Mouse (Mus musculus): Measurements from ENCODE around the gene Pigv. TPM values are rescaled to one million over a fixed set of nuclear protein-coding genes. Genes with fewer than 3 reads are reported as not detected.
"Not testable (repeated sequence)": the region's sequence is repeated elsewhere in the genome, so short reads cannot be mapped to it uniquely, and the experiment has no call there.

Pigv gene
- polyA plus RNA-seq, 1 experiment, result not detected

DNA sequence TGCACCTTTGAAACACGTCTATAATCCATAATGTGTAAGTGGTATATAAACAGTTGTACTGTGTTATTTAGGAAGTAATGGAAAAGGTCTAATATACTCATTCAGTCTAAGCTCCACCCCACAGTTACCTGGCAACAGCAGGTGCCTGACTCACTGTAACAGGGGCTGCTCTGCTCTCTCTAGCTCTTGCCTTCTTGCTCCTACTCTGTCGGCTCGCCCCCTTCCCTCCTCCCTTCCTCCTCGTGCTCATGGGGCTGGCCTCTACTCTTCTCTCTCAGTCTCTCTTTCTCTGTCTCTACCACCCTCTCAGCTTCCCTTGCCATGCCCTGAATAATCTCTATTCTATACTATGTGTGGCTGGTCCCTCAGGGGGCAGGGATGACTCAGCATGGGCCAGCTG lies 15.4 kb downstream of the Pigv start:
- Histone ChIP-seq H3K4me3 (ENCODE audit: insufficient read depth, low read depth, low read length) (no peak overlapping the region), H3K27ac (ENCODE audit: insufficient read depth, low read depth, low read length) (no peak overlapping the region), H3K4me1 (ENCODE audit: control insufficient read depth, insufficient read depth, low read length) (peaks cover 16% of the 10 kb centered on the region)
- TF ChIP-seq CTCF (IDR thresholded peaks at IDR 0.05; ENCODE audit: insufficient read depth, low read depth, low read length) (no peak), POLR2A (IDR thresholded peaks at IDR 0.05; ENCODE audit: insufficient read depth, low read depth, low read length) (no peak)
- 23% methylated on average over 4 of the region's 4 CpGs for WGBS

DNA sequence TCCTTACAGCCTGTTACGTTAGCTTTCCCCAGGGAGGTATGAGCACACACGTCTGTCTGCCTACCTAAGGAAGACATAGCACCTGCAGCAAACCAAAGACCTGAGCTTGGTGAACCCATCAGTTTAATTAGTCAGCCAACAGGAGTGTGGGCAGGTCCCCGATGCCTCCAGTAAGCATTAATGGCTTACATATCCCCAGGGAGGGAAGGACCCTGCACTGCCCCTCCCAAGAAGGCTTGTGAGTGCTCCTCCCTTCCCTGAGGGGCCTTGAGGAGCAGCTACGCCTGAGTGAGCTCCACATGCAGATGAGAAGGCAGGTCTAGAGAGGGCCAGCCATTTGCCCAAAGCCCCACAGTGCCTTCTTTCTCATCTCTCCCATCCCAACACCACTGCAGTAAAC lies 16.2 kb downstream of the Pigv start:
- Histone ChIP-seq H3K4me3 (ENCODE audit: insufficient read depth, low read depth, low read length) (no peak overlapping the region), H3K4me1 (ENCODE audit: control insufficient read depth, insufficient read depth, low read length) (peaks cover 16% of the 10 kb centered on the region), H3K27ac (ENCODE audit: insufficient read depth, low read depth, low read length) (no peak overlapping the region)
- TF ChIP-seq CTCF (IDR thresholded peaks at IDR 0.05; ENCODE audit: insufficient read depth, low read depth, low read length), result no peak
- TF ChIP-seq POLR2A (IDR thresholded peaks at IDR 0.05; ENCODE audit: insufficient read depth, low read depth, low read length), result no peak
- WGBS, result 77% methylated on average over 4 of the region's 4 CpGs

DNA sequence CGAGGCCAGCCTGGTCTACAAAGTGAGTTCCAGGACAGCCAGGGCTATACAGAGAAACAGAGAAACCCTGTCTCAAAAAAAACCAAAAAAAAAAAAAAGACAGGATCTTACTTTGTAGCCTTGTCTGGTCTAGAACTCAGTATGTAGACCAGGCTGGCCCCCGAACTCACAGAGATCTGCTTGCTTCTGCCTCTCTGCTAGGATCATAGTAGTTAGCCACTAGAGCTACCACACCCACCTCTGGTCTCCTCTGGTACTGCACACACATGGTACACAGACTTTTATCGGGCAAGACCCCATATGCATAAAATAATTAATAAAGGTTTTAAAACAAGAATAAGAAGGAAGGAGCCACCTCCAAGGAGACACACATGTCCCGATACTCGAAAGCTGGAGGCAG lies 18.4 kb downstream of the Pigv start:
- H3K4me3 ChIP-seq (ENCODE audit: insufficient read depth, low read depth, low read length); H3K4me1 ChIP-seq (ENCODE audit: control insufficient read depth, insufficient read depth, low read length); H3K27ac ChIP-seq (ENCODE audit: insufficient read depth, low read depth, low read length): not testable (repeated sequence)
- WGBS, result 98% methylated on average over 5 of the region's 5 CpGs

DNA sequence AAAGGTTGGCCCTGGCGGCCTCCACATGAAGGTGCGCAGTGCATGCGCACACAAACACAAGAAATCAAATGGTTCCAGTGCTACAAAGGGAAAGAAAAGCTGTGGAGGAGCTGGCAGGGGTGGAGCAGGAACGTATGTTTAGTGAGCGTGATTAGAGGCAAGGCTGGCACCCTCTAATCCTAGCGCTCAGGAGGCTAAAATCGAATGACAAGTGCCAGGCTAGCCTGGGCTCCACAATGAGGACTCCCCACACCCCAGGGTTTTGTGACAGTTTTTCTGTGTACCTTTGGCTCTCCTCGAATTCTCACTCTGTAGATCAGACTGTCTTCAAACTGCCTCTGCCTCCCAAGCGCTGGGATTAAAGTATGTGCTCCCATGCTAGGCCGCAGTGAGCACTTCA lies 19.7 kb downstream of the Pigv start:
- TF ChIP-seq CTCF (IDR thresholded peaks at IDR 0.05; ENCODE audit: insufficient read depth, low read depth, low read length), result no peak
- no peak for TF ChIP-seq POLR2A (IDR thresholded peaks at IDR 0.05; ENCODE audit: insufficient read depth, low read depth, low read length)
- H3K4me1 ChIP-seq (ENCODE audit: control insufficient read depth, insufficient read depth, low read length), result peaks cover 3% of the 10 kb centered on the region; the same call in 1 of the 2 replicates
- H3K27ac ChIP-seq (ENCODE audit: insufficient read depth, low read depth, low read length), result no peak overlapping the region
- WGBS, result 65% methylated on average over 10 of the region's 10 CpGs
- no peak overlapping the region for H3K4me3 ChIP-seq (ENCODE audit: insufficient read depth, low read depth, low read length)

DNA sequence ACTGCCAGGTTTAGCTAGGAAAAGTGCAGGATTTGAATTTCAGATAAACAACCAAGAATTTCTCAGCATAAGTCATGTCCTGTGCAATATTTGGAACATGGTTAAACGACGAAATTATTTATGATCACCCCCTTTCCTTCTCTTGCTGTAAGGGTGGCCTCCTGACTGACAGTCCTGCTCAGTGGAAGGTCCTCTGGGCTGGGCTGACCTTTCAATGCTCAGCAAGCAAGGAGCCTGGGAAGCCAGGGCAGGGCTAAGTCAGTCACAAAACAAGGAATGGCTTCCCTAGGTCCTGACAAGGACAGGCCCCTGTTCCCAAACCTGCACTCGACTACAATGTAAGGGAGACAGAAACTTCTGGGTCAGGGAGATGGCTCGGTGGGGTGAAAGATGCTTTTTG lies 20.5 kb downstream of the Pigv start:
- Histone ChIP-seq H3K4me1 (ENCODE audit: control insufficient read depth, insufficient read depth, low read length) (peaks cover 3% of the 10 kb centered on the region; the same call in 1 of the 2 replicates), H3K4me3 (ENCODE audit: insufficient read depth, low read depth, low read length) (no peak overlapping the region), H3K27ac (ENCODE audit: insufficient read depth, low read depth, low read length) (no peak overlapping the region)
- TF ChIP-seq POLR2A (IDR thresholded peaks at IDR 0.05; ENCODE audit: insufficient read depth, low read depth, low read length), result no peak
- TF ChIP-seq CTCF (IDR thresholded peaks at IDR 0.05; ENCODE audit: insufficient read depth, low read depth, low read length), result no peak
- 79% methylated on average over 4 of the region's 4 CpGs for WGBS

DNA sequence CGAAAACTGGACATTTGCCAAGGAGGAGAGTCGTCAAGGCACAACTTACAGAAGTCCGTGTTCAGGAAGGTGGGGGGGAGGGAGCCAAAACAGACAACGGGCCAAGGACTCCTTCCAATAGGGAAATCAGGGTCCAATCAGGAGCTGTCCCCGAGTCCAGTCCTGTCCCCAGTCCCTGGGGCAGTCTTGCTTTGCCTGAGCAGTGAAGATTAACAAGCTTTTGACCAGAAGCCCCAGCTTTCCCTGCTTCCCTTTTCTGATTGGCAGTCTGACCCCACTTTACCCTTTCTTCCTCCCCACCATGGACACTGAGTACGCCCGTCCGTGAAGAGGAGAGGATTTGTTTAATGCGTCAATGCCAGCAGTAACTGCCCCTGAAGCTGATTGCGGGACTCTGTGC lies 21.0 kb downstream of the Pigv start:
- Histone ChIP-seq H3K27ac (ENCODE audit: insufficient read depth, low read depth, low read length) (no peak overlapping the region), H3K4me1 (ENCODE audit: control insufficient read depth, insufficient read depth, low read length) (peaks cover 3% of the 10 kb centered on the region; the same call in 1 of the 2 replicates), H3K4me3 (ENCODE audit: insufficient read depth, low read depth, low read length) (no peak overlapping the region)
- no peak for TF ChIP-seq CTCF (IDR thresholded peaks at IDR 0.05; ENCODE audit: insufficient read depth, low read depth, low read length)
- TF ChIP-seq POLR2A (IDR thresholded peaks at IDR 0.05; ENCODE audit: insufficient read depth, low read depth, low read length), result no peak
- 61% methylated on average over 10 of the region's 10 CpGs for WGBS

DNA sequence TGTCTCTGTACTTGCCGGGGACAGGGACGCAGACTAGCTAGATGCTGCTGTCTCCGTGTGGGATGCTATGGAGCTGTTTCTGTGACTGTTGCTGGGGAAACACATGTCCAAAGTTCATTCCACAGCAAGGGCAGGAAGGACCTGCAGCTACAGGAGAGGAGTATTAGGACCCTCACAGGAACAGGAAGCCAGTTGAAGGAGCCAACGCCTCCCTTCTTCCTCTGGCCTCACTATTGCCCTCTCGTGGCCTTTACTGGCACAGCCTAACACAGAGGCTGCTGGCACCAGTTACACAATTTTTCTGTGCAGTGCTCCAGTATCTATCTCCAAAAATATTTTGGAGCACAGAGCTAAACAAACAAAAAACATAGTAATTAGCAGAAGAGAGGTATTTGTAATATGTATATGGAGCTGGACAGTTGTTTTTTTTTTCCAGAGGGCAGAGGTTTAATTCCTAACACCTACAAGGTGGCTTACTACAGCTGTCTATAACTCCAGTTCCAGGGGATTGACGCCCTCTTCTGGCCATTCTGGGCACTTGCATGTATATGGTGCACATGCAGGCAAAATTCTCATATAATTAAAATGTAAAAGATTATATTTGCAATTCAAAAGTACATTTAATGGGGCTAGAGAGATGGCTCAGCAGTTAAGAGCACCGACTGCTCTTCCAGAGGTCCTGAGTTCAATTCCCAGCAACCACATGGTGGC lies 22.3 kb downstream of the Pigv start, which contains the start of gene Zdhhc18:
Gene Zdhhc18, minus strand, starts transcription at position 166 of the 711 bp plus-strand sequence.
- 31% methylated on average over 7 of the region's 7 CpGs for WGBS
- no peak within 1 kb of the TSS for H3K27ac ChIP-seq (ENCODE audit: insufficient read depth, low read depth, low read length)
- peak; percentile 60 for TF ChIP-seq CTCF (IDR thresholded peaks at IDR 0.05; ENCODE audit: insufficient read depth, low read depth, low read length)
- TF ChIP-seq POLR2A (IDR thresholded peaks at IDR 0.05; ENCODE audit: insufficient read depth, low read depth, low read length), result no peak
- H3K4me3 ChIP-seq (ENCODE audit: insufficient read depth, low read depth, low read length), result peak within 1 kb of the TSS; percentile 31
- peaks cover 3% of the 10 kb centered on the region; the same call in 1 of the 2 replicates for H3K4me1 ChIP-seq (ENCODE audit: control insufficient read depth, insufficient read depth, low read length)

DNA sequence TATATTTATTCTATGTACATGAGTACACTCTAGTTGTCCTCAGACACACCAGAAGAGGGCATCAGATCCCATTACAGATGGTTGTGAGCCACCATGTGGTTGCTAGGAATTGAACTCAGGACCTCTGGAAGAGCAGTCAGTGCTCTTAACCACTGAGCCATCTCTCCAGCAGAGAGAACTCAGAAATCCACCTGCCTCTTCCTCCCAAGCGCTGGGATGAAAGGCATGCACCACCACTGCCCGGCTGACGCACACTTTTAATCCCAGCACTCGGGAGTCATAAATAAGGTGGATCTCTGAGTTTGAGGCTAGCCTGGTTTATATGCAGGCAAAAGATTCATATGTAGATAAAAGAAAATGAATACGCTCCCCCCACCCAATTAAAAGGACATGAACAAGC lies 23.0 kb downstream of the Pigv start:
- H3K4me1 ChIP-seq (ENCODE audit: control insufficient read depth, insufficient read depth, low read length); H3K4me3 ChIP-seq (ENCODE audit: insufficient read depth, low read depth, low read length); H3K27ac ChIP-seq (ENCODE audit: insufficient read depth, low read depth, low read length): not testable (repeated sequence)
- WGBS, result 85% methylated on average over 5 of the region's 5 CpGs

DNA sequence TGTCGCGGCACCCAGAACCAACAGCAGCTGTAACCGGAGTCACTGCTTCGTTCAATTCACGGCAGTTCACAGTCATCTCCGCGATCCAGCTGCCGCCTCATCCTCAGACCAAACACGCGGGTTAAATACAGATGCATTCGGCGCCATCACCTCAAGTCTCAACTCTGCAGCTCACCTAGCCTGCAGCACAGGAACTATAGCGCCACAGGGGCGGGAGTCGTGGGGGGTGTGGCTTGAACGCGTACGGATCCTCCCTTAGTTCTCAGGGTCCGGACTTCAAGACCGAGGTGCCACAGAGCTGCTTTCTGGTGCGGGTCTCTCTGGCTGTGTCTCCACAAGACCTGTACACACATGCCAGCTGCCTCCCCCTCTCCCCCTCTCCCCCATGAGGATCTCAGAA lies 26.8 kb downstream of the Pigv start:
- no peak overlapping the region for H3K27ac ChIP-seq (ENCODE audit: insufficient read depth, low read depth, low read length)
- TF ChIP-seq CTCF (IDR thresholded peaks at IDR 0.05; ENCODE audit: insufficient read depth, low read depth, low read length) (no peak), POLR2A (IDR thresholded peaks at IDR 0.05; ENCODE audit: insufficient read depth, low read depth, low read length) (no peak)
- H3K4me1 ChIP-seq (ENCODE audit: control insufficient read depth, insufficient read depth, low read length), result peaks cover 3% of the 10 kb centered on the region; the same call in 1 of the 2 replicates
- 48% methylated on average over 21 of the region's 21 CpGs for WGBS
- H3K4me3 ChIP-seq (ENCODE audit: insufficient read depth, low read depth, low read length), result no peak overlapping the region

DNA sequence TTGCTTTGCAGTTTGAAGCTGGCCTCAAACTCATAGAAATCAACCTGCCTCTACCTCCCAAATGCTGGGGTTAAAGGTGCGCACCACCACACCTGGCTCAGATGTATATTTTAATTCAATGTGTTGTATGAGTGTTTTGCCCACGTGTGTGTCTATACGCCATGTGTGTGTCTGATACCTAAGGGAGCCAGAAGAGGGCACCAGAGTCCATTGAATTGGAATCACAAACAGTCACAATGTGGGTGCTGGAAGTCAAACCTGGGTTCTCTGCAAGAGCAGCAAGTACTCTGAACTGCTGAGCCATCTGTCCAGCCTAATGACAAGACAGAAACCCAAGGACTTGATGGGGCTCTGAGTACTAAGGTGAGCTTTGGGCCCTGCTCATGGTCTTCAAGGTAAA lies 27.3 kb downstream of the Pigv start:
- H3K4me1 ChIP-seq (ENCODE audit: control insufficient read depth, insufficient read depth, low read length), result peaks cover 3% of the 10 kb centered on the region; the same call in 1 of the 2 replicates
- no peak overlapping the region for H3K4me3 ChIP-seq (ENCODE audit: insufficient read depth, low read depth, low read length)
- H3K27ac ChIP-seq (ENCODE audit: insufficient read depth, low read depth, low read length), result no peak overlapping the region
- TF ChIP-seq CTCF (IDR thresholded peaks at IDR 0.05; ENCODE audit: insufficient read depth, low read depth, low read length) (no peak), POLR2A (IDR thresholded peaks at IDR 0.05; ENCODE audit: insufficient read depth, low read depth, low read length) (no peak)
- WGBS, result 91% methylated on average over 3 of the region's 3 CpGs
